Mouse (Mus musculus) thymus, adult 2 months (tissue): ENCODE measurements around the gene Slco1a6. TPM values are rescaled to one million over a fixed set of nuclear protein-coding genes. Genes with fewer than 3 reads are reported as not detected.
"Not testable (repeated sequence)": the region's sequence is repeated elsewhere in the genome, so short reads cannot be mapped to it uniquely, and the experiment has no call there.

Experiments used
- DNase-seq: peaks from one replicate; pipeline ENCODE4 v3.0.0; 2021
- H3K27ac ChIP-seq: fragments of 200-500 bp; 2 replicates; pipeline ENCODE4 v1.5.1; 2012; ENCODE audit warnings: low read length, control low read depth; ENCODE audit not compliant: control insufficient read depth, insufficient read depth
- H3K27me3 ChIP-seq: fragments of 200-500 bp; 2 replicates; pipeline ENCODE4 v1.6.1; 2012; ENCODE audit warnings: mild to moderate bottlenecking, low read length, moderate library complexity, mixed read lengths; ENCODE audit not compliant: control insufficient read depth, insufficient read depth
- H3K36me3 ChIP-seq: fragments of 200-500 bp; 2 replicates; pipeline ENCODE4 v1.6.1; 2012; ENCODE audit warnings: mild to moderate bottlenecking, low read length, moderate library complexity; ENCODE audit not compliant: control insufficient read depth, insufficient read depth
- H3K4me1 ChIP-seq: fragments of 200-500 bp; replicated peaks from 2 replicates; pipeline ENCODE4 v1.6.1; 2012; ENCODE audit warnings: low read length; ENCODE audit not compliant: control insufficient read depth, insufficient read depth
- H3K4me3 ChIP-seq: fragments of 200-500 bp; 2 replicates; pipeline ENCODE4 v1.5.1; 2012; ENCODE audit warnings: mild to moderate bottlenecking, low read length, control low read depth, moderate library complexity; ENCODE audit not compliant: control insufficient read depth, insufficient read depth
- CTCF ChIP-seq: fragments of 200-500 bp; IDR thresholded peaks from 2 replicates; pipeline ENCODE4 v1.5.1; 2012; ENCODE audit warnings: mild to moderate bottlenecking, control low read depth, low read length, moderate library complexity, borderline replicate concordance; ENCODE audit not compliant: control insufficient read depth, poor library complexity, insufficient read depth; ENCODE audit errors: extremely low read depth
- POLR2A ChIP-seq: fragments of 200-500 bp; IDR thresholded peaks from 2 replicates; pipeline ENCODE4 v1.6.1; 2012; ENCODE audit warnings: mild to moderate bottlenecking, low read length, control low read depth, moderate library complexity; ENCODE audit not compliant: control insufficient read depth, poor library complexity, insufficient read depth; ENCODE audit errors: extremely low read depth
- WGBS: fragments of 180-500 bp; shearing (Covaris S2); methylation state at CpG from one replicate; pipeline ENCODE4 v1.1.7; 2018; 5-methylcytosine and 5-hydroxymethylcytosine counted together
- polyA plus RNA-seq: library from polyadenylated mRNA; depleted of rRNA; stranded (reverse); fragments of >200 nt; gene quantifications from 2 replicates; pipeline ENCODE4 v1.2.3, GENCODE M21; 2012

Gene Slco1a6
- polyA plus RNA-seq, 1 experiment = not detected

GRCm38 (mm10) chr6:142200524-142200923 lies 7.8 kb downstream of the Slco1a6 start:
- H3K4me3 ChIP-seq = no peak overlapping the region
- no peak overlapping the region for H3K27ac ChIP-seq
- H3K27me3 ChIP-seq = no peaks in the 10 kb centered on the region
- H3K36me3 ChIP-seq = no peaks in the 10 kb centered on the region
- no peaks in the 10 kb centered on the region for H3K4me1 ChIP-seq
- TF ChIP-seq CTCF (no peak), POLR2A (no peak)
- no peak for DNase-seq

- no peaks in the 10 kb centered on the region for H3K27me3 ChIP-seq
- TF ChIP-seq CTCF = no peak
- TF ChIP-seq POLR2A = no peak
- H3K4me1 ChIP-seq = no peaks in the 10 kb centered on the region
- no peaks in the 10 kb centered on the region for H3K36me3 ChIP-seq
- H3K4me3 ChIP-seq = no peak overlapping the region
- DNase-seq = no peak
- no peak overlapping the region for H3K27ac ChIP-seq
- WGBS = 88% methylated on average over 8 of the region's 8 CpGs
These were observed 14.1 kb downstream of the Slco1a6 start for GRCm38 (mm10) chr6:142194245-142194644.

DNA sequence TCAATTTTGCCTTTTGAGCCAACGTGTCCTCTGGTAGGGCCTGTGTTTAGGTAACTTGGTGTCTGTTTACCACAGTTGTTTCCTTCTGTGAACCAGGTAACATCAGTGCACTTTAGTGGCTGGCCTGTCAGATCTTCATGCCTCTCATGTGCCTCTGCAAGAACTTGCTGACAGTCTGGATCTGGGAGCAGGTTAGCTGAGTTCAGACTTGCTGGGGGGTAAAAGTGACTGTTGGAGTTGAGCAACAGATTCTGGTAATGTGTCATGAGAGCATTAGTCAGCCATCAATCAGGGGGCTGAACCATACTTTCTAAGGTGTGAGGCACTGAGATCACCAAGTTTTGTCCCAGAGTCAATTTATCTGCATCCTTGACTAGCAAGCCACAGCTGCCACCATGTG lies 16.4 kb downstream of the Slco1a6 start:
- no peak for TF ChIP-seq POLR2A
- no peak for TF ChIP-seq CTCF
- DNase-seq = no peak
- H3K27ac ChIP-seq = no peak overlapping the region
- 65% methylated on average over 1 of the region's 1 CpGs for WGBS
- H3K4me1 ChIP-seq = no peaks in the 10 kb centered on the region
- no peak overlapping the region for H3K4me3 ChIP-seq
- H3K36me3 ChIP-seq = no peaks in the 10 kb centered on the region
- H3K27me3 ChIP-seq = no peaks in the 10 kb centered on the region

DNA sequence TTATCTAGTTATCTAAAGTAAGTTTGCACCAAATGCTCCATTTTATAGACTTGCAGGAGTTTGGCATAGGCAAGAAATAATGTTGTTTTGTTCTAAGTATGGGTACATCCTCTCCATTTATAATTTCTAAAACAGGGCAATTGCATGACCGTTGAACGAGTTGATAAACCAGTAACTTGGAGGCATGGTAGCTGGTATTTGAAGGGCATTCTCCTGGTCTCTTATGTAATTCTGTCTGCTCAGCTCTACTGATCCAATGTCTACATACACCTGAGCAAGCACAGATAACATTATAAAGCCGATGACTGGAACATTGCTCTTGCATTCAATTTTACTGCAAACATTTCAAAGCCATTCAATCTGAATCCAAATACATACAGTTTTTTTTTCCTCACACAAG lies 20.9 kb downstream of the Slco1a6 start:
- no peak overlapping the region for H3K27ac ChIP-seq
- no peaks in the 10 kb centered on the region for H3K27me3 ChIP-seq
- no peak for DNase-seq
- no peaks in the 10 kb centered on the region for H3K36me3 ChIP-seq
- H3K4me3 ChIP-seq = no peak overlapping the region
- TF ChIP-seq CTCF = no peak
- TF ChIP-seq POLR2A = no peak
- no peaks in the 10 kb centered on the region for H3K4me1 ChIP-seq
- WGBS = 98% methylated on average over 3 of the region's 3 CpGs

- no peak for DNase-seq
- H3K27me3 ChIP-seq = no peaks in the 10 kb centered on the region
- TF ChIP-seq POLR2A (no peak), CTCF (no peak)
- no peak overlapping the region for H3K27ac ChIP-seq
- whole genome bisulfite sequencing = 78% methylated on average over 2 of the region's 2 CpGs
- H3K36me3 ChIP-seq = no peaks in the 10 kb centered on the region
- no peak overlapping the region for H3K4me3 ChIP-seq
- H3K4me1 ChIP-seq = no peaks in the 10 kb centered on the region
These were observed 22.4 kb downstream of the Slco1a6 start for GRCm38 (mm10) chr6:142185868-142186415.

DNA sequence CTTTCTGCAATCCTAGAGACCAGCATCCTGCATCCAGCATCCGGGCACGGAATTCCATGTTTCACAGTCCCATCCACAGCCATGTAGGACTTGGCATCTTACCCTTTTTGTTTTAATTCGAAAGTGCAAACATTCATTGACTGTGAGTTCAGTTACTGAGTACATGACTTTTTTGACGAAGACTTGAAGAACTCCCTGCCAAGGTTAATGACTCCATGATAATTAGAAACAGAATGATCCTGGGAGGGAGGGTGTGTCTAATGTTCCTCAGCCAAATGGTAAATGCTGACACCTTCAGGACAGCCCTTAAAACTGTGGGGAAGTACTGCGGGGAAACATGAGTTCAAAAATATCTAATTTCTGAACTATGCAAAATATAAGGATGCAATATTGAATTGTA lies 44.9 kb downstream of the Slco1a6 start:
- no peak overlapping the region for H3K27ac ChIP-seq
- H3K27me3 ChIP-seq = no peaks in the 10 kb centered on the region
- 85% methylated on average over 5 of the region's 5 CpGs for WGBS
- TF ChIP-seq POLR2A (no peak), CTCF (no peak)
- H3K4me3 ChIP-seq = no peak overlapping the region
- no peak for DNase-seq
- no peaks in the 10 kb centered on the region for H3K36me3 ChIP-seq
- no peaks in the 10 kb centered on the region for H3K4me1 ChIP-seq

GRCm38 (mm10) chr6:142161171-142161570 lies 47.1 kb downstream of the Slco1a6 start:
- TF ChIP-seq POLR2A = no peak
- Histone ChIP-seq H3K36me3 (no peaks in the 10 kb centered on the region), H3K4me1 (no peaks in the 10 kb centered on the region), H3K4me3 (no peak overlapping the region), H3K27ac (no peak overlapping the region), H3K27me3 (no peaks in the 10 kb centered on the region)
- DNase-seq = no peak
- WGBS = 98% methylated on average over 2 of the region's 2 CpGs

DNA sequence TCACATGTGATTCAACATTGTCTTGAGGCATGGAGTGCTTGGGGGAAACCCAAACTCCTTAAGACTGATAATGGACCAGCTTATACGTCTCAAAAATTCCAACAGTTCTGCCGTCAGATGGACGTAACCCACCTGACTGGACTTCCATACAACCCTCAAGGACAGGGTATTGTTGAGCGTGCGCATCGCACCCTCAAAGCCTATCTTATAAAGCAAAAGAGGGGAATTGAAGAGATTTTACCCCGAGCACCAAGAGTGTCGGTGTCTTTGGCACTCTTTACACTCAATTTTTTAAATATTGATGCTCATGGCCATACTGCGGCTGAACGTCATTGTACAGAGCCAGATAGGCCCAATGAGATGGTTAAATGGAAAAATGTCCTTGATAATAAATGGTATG lies 54.2 kb downstream of the Slco1a6 start:
- not testable (repeated sequence) for H3K4me3 ChIP-seq, H3K27me3 ChIP-seq, H3K27ac ChIP-seq, H3K4me1 ChIP-seq, H3K36me3 ChIP-seq
- WGBS = 100% methylated on average over 6 of the region's 10 CpGs
- DNase-seq = peak; percentile 2
